Mouse (Mus musculus): Measurements from ENCODE around the gene Pnma1. TPM values are rescaled to one million over a fixed set of nuclear protein-coding genes. Genes with fewer than 3 reads are reported as not detected.

Gene Pnma1
- total and polyA plus RNA-seq, 3 experiments: 0.31 to 0.46 TPM; not detected in 1

DNA sequence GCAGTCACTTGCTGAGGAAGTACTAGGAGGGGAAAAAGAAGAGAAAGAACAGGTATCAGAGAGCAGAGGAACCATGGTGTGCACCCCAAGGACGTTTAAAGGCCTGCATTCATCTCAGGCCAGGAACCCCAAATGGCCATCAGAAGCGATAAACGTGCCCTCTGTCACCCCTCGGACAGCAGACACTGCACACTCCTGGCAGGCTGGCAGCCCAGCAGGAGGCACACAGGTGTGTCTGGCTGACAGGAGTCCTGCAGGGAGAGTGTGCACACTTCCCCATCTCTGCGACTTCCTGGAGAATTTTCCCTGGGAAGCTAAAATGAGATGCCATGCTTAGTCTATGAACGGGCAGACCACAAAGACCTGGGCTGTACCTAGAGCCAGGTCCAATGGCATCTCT, 5.1 kb upstream of the Pnma1 start:
- H3K27ac ChIP-seq (ENCODE audit: control insufficient read depth, low read depth, low read length): no peak overlapping the region
- no peak for TF ChIP-seq GABPA (IDR thresholded peaks at IDR 0.05; ENCODE audit: low read depth, low read length)
- TF ChIP-seq RCOR1 (IDR thresholded peaks at IDR 0.05; ENCODE audit: low read depth, low read length): no peak
- TF ChIP-seq TAL1 (IDR thresholded peaks at IDR 0.05; ENCODE audit: low read length): no peak
- TF ChIP-seq GATA1 (IDR thresholded peaks at IDR 0.05; ENCODE audit: low read depth, low read length): no peak
- TF ChIP-seq UBTF (IDR thresholded peaks at IDR 0.05; ENCODE audit: borderline replicate concordance, insufficient read depth, low read depth, low read length): no peak
- no peak for TF ChIP-seq ZNF384 (IDR thresholded peaks at IDR 0.05; ENCODE audit: low read depth, low read length)
- TF ChIP-seq SMC3 (IDR thresholded peaks at IDR 0.05; ENCODE audit: low read depth, low read length): no peak
- TF ChIP-seq ZMIZ1 (IDR thresholded peaks at IDR 0.05; ENCODE audit: low read depth, low read length): no peak
- TF ChIP-seq MAFK (IDR thresholded peaks at IDR 0.05; ENCODE audit: borderline replicate concordance, low read depth, low read length): no peak
- TF ChIP-seq TCF12 (IDR thresholded peaks at IDR 0.05; ENCODE audit: low read depth, low read length): no peak
- TF ChIP-seq POLR2AphosphoS2 (IDR thresholded peaks at IDR 0.05; ENCODE audit: low read length): no peak
- TF ChIP-seq MXI1 (IDR thresholded peaks at IDR 0.05; ENCODE audit: low read depth, low read length): no peak
- peaks cover 14 to 24% of the 10 kb centered on the region in 2 experiments for H3K36me3 ChIP-seq (ENCODE audit: control insufficient read depth in 1 of 2, insufficient read depth in 2 of 2, low read length in 2 of 2)
- DNase-seq (ENCODE audit: low read depth, low spot score): no peak
- H3K9ac ChIP-seq (ENCODE audit: control insufficient read depth, low read depth, low read length, poor library complexity, severe bottlenecking): no peak overlapping the region
- H3K4me1 ChIP-seq (ENCODE audit: control insufficient read depth in 1 of 2, insufficient read depth in 2 of 2, low read length in 2 of 2): peaks cover 12 to 23% of the 10 kb centered on the region in 2 experiments
- H3K9me3 ChIP-seq (replicated peaks; ENCODE audit: insufficient read depth, low read length): no peaks in the 10 kb centered on the region
- H3K27me3 ChIP-seq (ENCODE audit: control insufficient read depth in 1 of 2, insufficient read depth in 2 of 2, low read length in 2 of 2): no peaks in the 10 kb centered on the region
- no peak overlapping the region for H3K4me3 ChIP-seq (ENCODE audit: control insufficient read depth in 1 of 2, insufficient read depth in 1 of 2, low read depth in 2 of 2, low read length in 2 of 2)
- no peaks in the 10 kb centered on the region for H3K79me2 ChIP-seq (ENCODE audit: control insufficient read depth, insufficient read depth, low read length, poor library complexity)

DNA sequence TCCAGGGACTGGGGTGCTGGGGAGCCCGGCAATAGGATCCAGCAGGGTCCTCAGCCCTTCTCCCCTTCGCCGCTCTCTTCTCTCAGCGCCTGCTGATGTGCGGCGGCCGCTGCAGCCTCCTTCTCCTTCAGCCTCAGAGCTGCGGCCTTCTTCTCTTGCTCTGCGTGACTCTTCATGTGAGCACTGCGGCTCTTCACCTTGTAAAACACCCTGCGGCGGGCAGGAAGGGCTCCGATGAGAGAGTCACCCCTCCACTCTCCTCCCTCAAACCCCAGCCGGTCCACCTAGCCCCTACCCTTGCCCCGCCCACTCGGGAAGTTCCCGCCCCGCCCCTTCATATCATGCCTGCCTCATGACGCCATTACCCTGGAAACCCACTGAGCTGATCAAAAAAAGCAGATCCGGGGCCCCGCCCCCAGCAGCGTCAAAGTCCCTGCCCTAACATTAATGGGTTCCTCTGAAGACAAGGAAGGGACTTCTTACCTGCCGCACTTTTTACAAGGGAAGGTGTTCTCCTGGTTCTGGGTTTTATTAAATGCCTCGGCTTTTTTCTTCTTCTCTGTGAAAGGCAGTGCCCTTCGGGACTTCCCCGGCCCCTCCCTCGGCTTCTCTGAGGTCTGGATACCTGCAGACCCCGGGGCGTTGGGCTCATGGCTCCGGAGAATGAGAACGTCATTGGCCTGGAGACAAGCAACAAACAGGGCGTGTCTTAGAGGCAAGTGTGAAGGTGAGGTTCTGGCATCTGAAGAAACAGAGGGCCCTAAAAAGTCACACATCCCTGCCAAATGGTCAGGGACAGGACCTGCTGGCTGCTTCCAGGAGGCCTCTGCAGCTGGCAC, 4.3 kb upstream of the Pnma1 start:
- H3K79me2 ChIP-seq (ENCODE audit: control insufficient read depth, insufficient read depth, low read length, poor library complexity): no peaks in the 10 kb centered on the region
- TF ChIP-seq GATA1 (IDR thresholded peaks at IDR 0.05; ENCODE audit: low read depth, low read length): no peak
- TF ChIP-seq POLR2A (IDR thresholded peaks at IDR 0.05; ENCODE audit: control insufficient read depth in 1 of 2, insufficient read depth in 1 of 2, low read depth in 1 of 2, low read length in 2 of 2, poor library complexity in 1 of 2): no peak
- TF ChIP-seq POLR2AphosphoS5 (IDR thresholded peaks at IDR 0.05; ENCODE audit: borderline replicate concordance, low read depth, low read length): no peak
- TF ChIP-seq NRF1 (IDR thresholded peaks at IDR 0.05; ENCODE audit: insufficient read depth, low read depth, low read length, poor library complexity, severe bottlenecking): no peak
- TF ChIP-seq KAT2A (conservative IDR thresholded peaks at IDR 0.05; ENCODE audit: low read depth, low read length): no peak
- TF ChIP-seq EP300 (IDR thresholded peaks at IDR 0.05; ENCODE audit: low read depth in 1 of 2, low read length in 2 of 2): no peak
- TF ChIP-seq ZC3H11A (IDR thresholded peaks at IDR 0.05; ENCODE audit: low read depth, low read length): no peak
- TF ChIP-seq ELF1 (IDR thresholded peaks at IDR 0.05; ENCODE audit: low read depth, low read length): no peak
- TF ChIP-seq MAX (IDR thresholded peaks at IDR 0.05; ENCODE audit: low read length): no peak
- TF ChIP-seq MXI1 (IDR thresholded peaks at IDR 0.05; ENCODE audit: low read depth, low read length): no peak
- no peak for TF ChIP-seq MYB (IDR thresholded peaks at IDR 0.05; ENCODE audit: low read depth, low read length)
- no peak for TF ChIP-seq MAZ (IDR thresholded peaks at IDR 0.05; ENCODE audit: low read depth, low read length)
- no peak for TF ChIP-seq USF2 (IDR thresholded peaks at IDR 0.05; ENCODE audit: borderline replicate concordance in 1 of 2, insufficient read depth in 1 of 2, low read depth in 1 of 2, low read length in 2 of 2)
- H3K9me3 ChIP-seq (replicated peaks; ENCODE audit: insufficient read depth, low read length): no peaks in the 10 kb centered on the region
- H3K4me3 ChIP-seq (ENCODE audit: control insufficient read depth in 1 of 2, insufficient read depth in 1 of 2, low read depth in 2 of 2, low read length in 2 of 2): no peak overlapping the region
- H3K9ac ChIP-seq (ENCODE audit: control insufficient read depth, low read depth, low read length, poor library complexity, severe bottlenecking): no peak overlapping the region
- no peak overlapping the region; the same call in 1 of the 2 replicates for H3K27ac ChIP-seq (ENCODE audit: control insufficient read depth, low read depth, low read length)
- H3K27me3 ChIP-seq (ENCODE audit: control insufficient read depth in 1 of 2, insufficient read depth in 2 of 2, low read length in 2 of 2): no peaks in the 10 kb centered on the region
- no peak for DNase-seq (ENCODE audit: low read depth, low spot score)
- H3K36me3 ChIP-seq (ENCODE audit: control insufficient read depth in 1 of 2, insufficient read depth in 2 of 2, low read length in 2 of 2): peaks cover 12 to 24% of the 10 kb centered on the region in 2 experiments
- H3K4me1 ChIP-seq (ENCODE audit: control insufficient read depth in 1 of 2, insufficient read depth in 2 of 2, low read length in 2 of 2): peaks cover 12 to 23% of the 10 kb centered on the region in 2 experiments

Measured in MEL (cell line).